Mouse (Mus musculus) 3134 (cell line): ENCODE data around the gene 2510002D24Rik.
A peak's percentile ranks its signal among the peaks of the same experiment; 100 is the strongest.
"Not testable (repeated sequence)": the region's sequence is repeated elsewhere in the genome, so short reads cannot be mapped to it uniquely, and the experiment has no call there.

Source experiments
- DNase-seq: peaks from one replicate; pipeline ENCODE4 v3.0.0-alpha.2; 2011; ENCODE audit warnings: low spot score; ENCODE audit not compliant: insufficient read length; ENCODE audit errors: extremely low read depth

The 2510002D24Rik gene

GRCm38 (mm10) chr16:18849521-18850190 is 13.3 kb downstream of the 2510002D24Rik start:
- not testable (repeated sequence) for DNase-seq

- DNase-seq = peak; percentile 24
Observed at GRCm38 (mm10) chr16:18858551-18858950, 22.2 kb downstream of the 2510002D24Rik start.

- DNase-seq = peak; percentile 76
Observed at GRCm38 (mm10) chr16:18860186-18860585, 23.8 kb downstream of the 2510002D24Rik start.

GRCm38 (mm10) chr16:18870495-18870894 is 34.1 kb downstream of the 2510002D24Rik start:
- DNase-seq = not testable (repeated sequence)

GRCm38 (mm10) chr16:18876091-18876441 is 39.7 kb downstream of the 2510002D24Rik start:
- DNase-seq = no peak

- peak; percentile 98 for DNase-seq
Observed at GRCm38 (mm10) chr16:18876442-18877308, 40.3 kb downstream of the 2510002D24Rik start, which contains the start of the genes Mrpl40 and Hira. Mrpl40 (minus strand) TSS chr16:18876862. Hira (plus strand) TSS chr16:18877037.

GRCm38 (mm10) chr16:18877386-18878090 is 41.2 kb downstream of the 2510002D24Rik start:
- DNase-seq = peak; percentile 87

GRCm38 (mm10) chr16:18878091-18878720 is 41.8 kb downstream of the 2510002D24Rik start:
- DNase-seq = no peak

- no peak for DNase-seq
Observed at GRCm38 (mm10) chr16:18884044-18884443, 47.7 kb downstream of the 2510002D24Rik start.
